Mouse (Mus musculus): Measurements from ENCODE around the gene Ovch2.
A peak's percentile ranks its signal among the peaks of the same experiment; 100 is the strongest.
"Not testable (repeated sequence)": the region's sequence is repeated elsewhere in the genome, so short reads cannot be mapped to it uniquely, and the experiment has no call there.

The Ovch2 gene

GRCm38 (mm10) chr7:107801108-107801507 lies at the start of gene Ovch2:
TSS of gene Ovch2 (minus strand) at chr7:107801208.
- DNase-seq (ENCODE audit: low read depth) = no peak

- not testable (repeated sequence) for DNase-seq (ENCODE audit: low read depth)
Observed at GRCm38 (mm10) chr7:107847390-107847789, 46.4 kb upstream of the Ovch2 start, which contains the start of gene Olfr470. TSS of gene Olfr470 (minus strand) at chr7:107847490.

GRCm38 (mm10) chr7:107841719-107842118 lies 40.7 kb upstream of the Ovch2 start:
- DNase-seq (ENCODE audit: low read depth) = no peak

- DNase-seq (ENCODE audit: low read depth) = not testable (repeated sequence)
Observed at GRCm38 (mm10) chr7:107825441-107825840, 24.4 kb upstream of the Ovch2 start, which contains the start of gene Olfr469. TSS of gene Olfr469 (minus strand) at chr7:107825541.

GRCm38 (mm10) chr7:107823867-107824266 lies 22.9 kb upstream of the Ovch2 start:
- not testable (repeated sequence) for DNase-seq (ENCODE audit: low read depth)

GRCm38 (mm10) chr7:107819442-107819841 lies 18.4 kb upstream of the Ovch2 start:
- no peak for DNase-seq (ENCODE audit: low read depth)

- DNase-seq (ENCODE audit: low read depth) = no peak
Observed at GRCm38 (mm10) chr7:107811963-107812362, 11.0 kb upstream of the Ovch2 start, which contains the start of gene Olfr467. TSS of gene Olfr467 (plus strand) at chr7:107812263.

- no peak for DNase-seq (ENCODE audit: low read depth)
Observed at GRCm38 (mm10) chr7:107802138-107802537, 1.1 kb upstream of the Ovch2 start.

- no peak for DNase-seq (ENCODE audit: low read depth)
Observed at GRCm38 (mm10) chr7:107796500-107796899, 4.5 kb downstream of the Ovch2 start.

- DNase-seq (ENCODE audit: low read depth) = peak; percentile 22
Observed at GRCm38 (mm10) chr7:107787977-107788620, 12.9 kb downstream of the Ovch2 start.

- peak; percentile 36 for DNase-seq (ENCODE audit: low read depth)
Observed at GRCm38 (mm10) chr7:107779611-107780010, 21.4 kb downstream of the Ovch2 start.

GRCm38 (mm10) chr7:107778216-107778615 lies 22.8 kb downstream of the Ovch2 start:
- DNase-seq (ENCODE audit: low read depth) = no peak

GRCm38 (mm10) chr7:107770812-107771211 lies 30.2 kb downstream of the Ovch2 start:
- DNase-seq (ENCODE audit: low read depth) = no peak

GRCm38 (mm10) chr7:107757308-107758151 lies 43.5 kb downstream of the Ovch2 start, which contains the start of gene Cyb5r2:
TSS of gene Cyb5r2 (minus strand) at chr7:107758032.
- no peak for DNase-seq (ENCODE audit: low read depth)

GRCm38 (mm10) chr7:107756748-107757147 lies 44.3 kb downstream of the Ovch2 start:
- DNase-seq (ENCODE audit: low read depth) = no peak

- no peak for DNase-seq (ENCODE audit: low read depth)
Observed at GRCm38 (mm10) chr7:107755905-107756304, 45.1 kb downstream of the Ovch2 start.

GRCm38 (mm10) chr7:107752031-107752520 lies 48.9 kb downstream of the Ovch2 start:
- no peak for DNase-seq (ENCODE audit: low read depth)

- DNase-seq (ENCODE audit: low read depth) = no peak
Observed at GRCm38 (mm10) chr7:107749721-107750120, 51.3 kb downstream of the Ovch2 start.

GRCm38 (mm10) chr7:107749270-107749669 lies 51.7 kb downstream of the Ovch2 start:
- peak; percentile 56 for DNase-seq (ENCODE audit: low read depth)

GRCm38 (mm10) chr7:107747954-107748353 lies 53.1 kb downstream of the Ovch2 start:
- DNase-seq (ENCODE audit: low read depth) = peak; percentile 74

GRCm38 (mm10) chr7:107747476-107747875 lies 53.5 kb downstream of the Ovch2 start:
- DNase-seq (ENCODE audit: low read depth) = no peak

GRCm38 (mm10) chr7:107746036-107746435 lies 55.0 kb downstream of the Ovch2 start:
- DNase-seq (ENCODE audit: low read depth) = no peak

- no peak for DNase-seq (ENCODE audit: low read depth)
Observed at GRCm38 (mm10) chr7:107745111-107745510, 55.9 kb downstream of the Ovch2 start.
